Comparison of ENCODE assay signal across 15 mouse cellular contexts in the genomic region with DNA sequence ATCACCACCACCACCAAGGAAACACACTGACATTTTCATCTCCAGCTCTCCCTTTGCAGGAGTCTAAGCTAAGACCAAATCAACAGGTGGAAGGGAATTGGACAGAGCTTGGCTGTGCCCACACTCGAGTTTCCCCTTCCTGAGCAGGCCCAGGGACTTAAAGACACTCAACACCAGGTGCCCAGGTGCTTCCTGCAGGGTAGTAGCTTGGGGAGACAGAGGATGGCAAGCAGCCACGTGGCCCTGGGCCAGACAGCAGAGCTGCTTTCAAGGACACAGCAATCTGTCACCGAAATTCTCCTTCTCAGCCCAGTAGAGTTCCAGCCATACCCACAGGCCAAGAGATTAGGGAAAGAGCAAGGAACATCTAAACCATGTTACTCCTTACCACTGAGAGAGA.
A peak's percentile ranks its signal among the peaks of the same experiment; 100 is the strongest.
DNase-seq lines count a peak whose midpoint lies in the region; ATAC-seq and TF ChIP-seq lines count a peak whose summit lies in the region.
"Had no signal": no experiment of that assay in that cellular context is flagged by ENCODE, and none has a peak within 500 bp of the region (broad histone marks: within the 10 kb centered on the region; RNA-seq: fewer than 3 reads in every experiment).

No protein-coding gene starts in this region.

- TF ChIP-seq POLR2A in kidney, adult 2 months (IDR thresholded peaks at IDR 0.05; ENCODE audit: low read depth, low read length): no peak

- H3K9ac ChIP-seq in kidney, embryonic 15.5 days: no peak overlapping the region
- H3K9ac ChIP-seq in hindbrain, postnatal 0 days (replicated peaks; ENCODE audit: low read length): no peak overlapping the region
- H3K9ac ChIP-seq: embryonic facial prominence, embryonic 13.5 days; forebrain, embryonic 13.5 days; liver, embryonic 13.5 days had no signal

- ATAC-seq in kidney, embryonic 15.5 days (replicated peaks; ENCODE audit: low FRiP score): no peak
- ATAC-seq in hindbrain, postnatal 0 days: no peak
- ATAC-seq: forebrain, embryonic 13.5 days had no signal

- no peaks in the 10 kb centered on the region for H3K9me3 ChIP-seq in kidney, embryonic 15.5 days (replicated peaks)
- no peaks in the 10 kb centered on the region for H3K9me3 ChIP-seq in forebrain, embryonic 10.5 days
- H3K9me3 ChIP-seq in hindbrain, postnatal 0 days (ENCODE audit: low read length): no peaks in the 10 kb centered on the region
- H3K9me3 ChIP-seq: embryonic facial prominence, embryonic 13.5 days; forebrain, embryonic 13.5 days; liver, embryonic 13.5 days; midbrain, embryonic 10.5 days had no signal

- no peaks in the 10 kb centered on the region for H3K4me1 ChIP-seq in kidney, adult 2 months (ENCODE audit: control insufficient read depth, insufficient read depth, low read length)
- peaks cover 12% of the 10 kb centered on the region; the same call in 1 of the 2 replicates for H3K4me1 ChIP-seq in kidney, embryonic 15.5 days
- peaks cover 21% of the 10 kb centered on the region for H3K4me1 ChIP-seq in forebrain, embryonic 10.5 days
- H3K4me1 ChIP-seq in hindbrain, postnatal 0 days (ENCODE audit: insufficient read depth, low read length): no peaks in the 10 kb centered on the region
- H3K4me1 ChIP-seq: liver, embryonic 13.5 days had no signal

- no peak overlapping the region for H3K4me2 ChIP-seq in kidney, embryonic 15.5 days
- H3K4me2 ChIP-seq in hindbrain, postnatal 0 days (ENCODE audit: low read depth, low read length): no peak overlapping the region
- H3K4me2 ChIP-seq: embryonic facial prominence, embryonic 13.5 days; forebrain, embryonic 13.5 days; liver, embryonic 13.5 days had no signal

- H3K27ac ChIP-seq in kidney, adult 2 months (ENCODE audit: insufficient read depth, low read depth, low read length): no peak overlapping the region
- H3K27ac ChIP-seq in kidney, embryonic 15.5 days: no peak overlapping the region
- H3K27ac ChIP-seq in forebrain, embryonic 10.5 days: no peak overlapping the region
- no peak overlapping the region for H3K27ac ChIP-seq in hindbrain, postnatal 0 days
- H3K27ac ChIP-seq: embryonic facial prominence, embryonic 13.5 days; forebrain, embryonic 13.5 days; liver, embryonic 13.5 days; midbrain, embryonic 10.5 days had no signal

- peak; percentile 27 for DNase-seq in kidney, adult 2 months
- DNase-seq in adrenal gland, adult (ENCODE audit: inconsistent age in 2 of 2, low spot score in 1 of 2): peak; percentile 64 to 73
- DNase-seq in adrenal gland, adult 8-10 months: peak; percentile 24
- peak; percentile 42 to 51 for DNase-seq in kidney, postnatal 4 days
- DNase-seq in layer of hippocampus, adult 9-10 months (ENCODE audit: low spot score): no peak
- no peak for DNase-seq in forebrain, embryonic 10.5 days (ENCODE audit: extremely low spot score, low spot score)
- DNase-seq in hindbrain, postnatal 0 days (ENCODE audit: low spot score): no peak
- DNase-seq: cerebellum, adult 9-11 months; gastrocnemius, postnatal 25 days; layer of hippocampus, adult 9-11 months; liver, embryonic 13.5 days had no signal

- H3K4me3 ChIP-seq in kidney, adult 2 months (ENCODE audit: insufficient read depth, low read depth, low read length): no peak overlapping the region
- no peak overlapping the region for H3K4me3 ChIP-seq in kidney, embryonic 15.5 days (replicated peaks)
- H3K4me3 ChIP-seq in forebrain, embryonic 10.5 days: no peak overlapping the region
- no peak overlapping the region for H3K4me3 ChIP-seq in hindbrain, postnatal 0 days (ENCODE audit: low read length)
- H3K4me3 ChIP-seq: embryonic facial prominence, embryonic 13.5 days; forebrain, embryonic 13.5 days; liver, embryonic 13.5 days; midbrain, embryonic 10.5 days had no signal

- 36% methylated on average over 3 of the region's 3 CpGs for WGBS in kidney, adult 2 months
- 50% methylated on average over 3 of the region's 3 CpGs for WGBS in kidney, embryonic 15.5 days
- WGBS in forebrain, embryonic 10.5 days: 57% methylated on average over 3 of the region's 3 CpGs
- WGBS in hindbrain, postnatal 0 days: 58% methylated on average over 3 of the region's 3 CpGs

- TF ChIP-seq CTCF in kidney, adult 2 months (conservative IDR thresholded peaks at IDR 0.05; ENCODE audit: insufficient read depth, insufficient read length, low read depth, low read length): no peak
- TF ChIP-seq CTCF in hindbrain, postnatal 0 days (IDR thresholded peaks at IDR 0.05; ENCODE audit: low read depth): no peak

- 0 out of 2 replicates have a peak, but pooled peaks cover 1% of the 10 kb centered on the region for H3K27me3 ChIP-seq in kidney, adult 2 months (replicated peaks; ENCODE audit: control insufficient read depth, insufficient read depth, low read length)
- peaks cover 39% of the 10 kb centered on the region for H3K27me3 ChIP-seq in kidney, embryonic 15.5 days
- H3K27me3 ChIP-seq in forebrain, embryonic 10.5 days (ENCODE audit: poor library complexity, severe bottlenecking): peaks cover 96% of the 10 kb centered on the region
- no peaks in the 10 kb centered on the region for H3K27me3 ChIP-seq in hindbrain, postnatal 0 days (ENCODE audit: insufficient read depth, low read length)
- H3K27me3 ChIP-seq: forebrain, embryonic 13.5 days had no signal

- H3K36me3 ChIP-seq in kidney, adult 2 months (ENCODE audit: control insufficient read depth, insufficient read depth, low read length): no peaks in the 10 kb centered on the region
- no peaks in the 10 kb centered on the region for H3K36me3 ChIP-seq in kidney, embryonic 15.5 days
- no peaks in the 10 kb centered on the region for H3K36me3 ChIP-seq in forebrain, embryonic 10.5 days (replicated peaks)
- no peaks in the 10 kb centered on the region for H3K36me3 ChIP-seq in hindbrain, postnatal 0 days (ENCODE audit: insufficient read depth, low read length)
- H3K36me3 ChIP-seq: embryonic facial prominence, embryonic 13.5 days; liver, embryonic 13.5 days; midbrain, embryonic 10.5 days had no signal

Comparison
In these comparisons a context has a peak if more than half of its experiments do, and no peak if none do; other contexts are left out.
1. DNase-seq: peak in kidney, adult 2 months (single experiment), adrenal gland, adult (2 of 2), adrenal gland, adult 8-10 months (single experiment) and kidney, postnatal 4 days (2 of 2); none in layer of hippocampus, adult 9-10 months (single experiment), forebrain, embryonic 10.5 days (single experiment) and hindbrain, postnatal 0 days (single experiment).